Mouse (Mus musculus) heart, adult 2 months (tissue): ENCODE measurements at regions not wholly inside any gene's neighbourhood (a gene's known extent, or its start where the extent isn't known, plus 50 kb on each side); places are given as distances from the start of the nearest gene placed in this dataset.

Experiments
- CTCF ChIP-seq: fragments of 200-600 bp; IDR thresholded peaks from 2 replicates; pipeline ENCODE4 v1.8.1; 2022; ENCODE audit warnings: antibody characterized with exemption, mild to moderate bottlenecking, moderate library complexity
- POLR2A ChIP-seq: fragments of 200-500 bp; IDR thresholded peaks from 2 replicates; pipeline ENCODE4 v1.6.1; 2011; ENCODE audit warnings: mild to moderate bottlenecking, low read depth, low read length, control low read depth; ENCODE audit not compliant: insufficient read depth

DNA sequence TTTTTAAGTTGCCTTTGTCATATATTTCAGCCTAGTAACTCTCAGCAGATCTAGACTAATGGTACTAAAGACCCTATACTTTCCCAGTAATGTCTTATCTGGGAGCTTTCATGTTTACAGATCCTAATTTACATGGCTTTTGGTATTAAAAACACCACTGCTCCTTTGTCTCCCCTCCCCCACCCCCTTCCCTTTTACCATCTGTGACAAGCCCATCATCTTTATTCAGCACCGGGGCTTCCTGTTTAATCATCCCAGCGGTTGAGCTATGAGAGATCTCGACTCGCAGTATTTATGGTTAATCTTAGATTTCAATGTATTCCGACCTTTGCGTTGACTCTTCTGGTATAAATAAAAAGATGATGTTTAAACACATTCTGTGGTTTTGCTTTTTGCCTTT is 244.6 kb downstream of the Gm11077 start:
- TF ChIP-seq CTCF, result no peak
- TF ChIP-seq POLR2A, result no peak
